Mouse (Mus musculus): Measurements from ENCODE around the gene Qpct.
"Not testable (repeated sequence)": the region's sequence is repeated elsewhere in the genome, so short reads cannot be mapped to it uniquely, and the experiment has no call there.

Qpct gene

DNA sequence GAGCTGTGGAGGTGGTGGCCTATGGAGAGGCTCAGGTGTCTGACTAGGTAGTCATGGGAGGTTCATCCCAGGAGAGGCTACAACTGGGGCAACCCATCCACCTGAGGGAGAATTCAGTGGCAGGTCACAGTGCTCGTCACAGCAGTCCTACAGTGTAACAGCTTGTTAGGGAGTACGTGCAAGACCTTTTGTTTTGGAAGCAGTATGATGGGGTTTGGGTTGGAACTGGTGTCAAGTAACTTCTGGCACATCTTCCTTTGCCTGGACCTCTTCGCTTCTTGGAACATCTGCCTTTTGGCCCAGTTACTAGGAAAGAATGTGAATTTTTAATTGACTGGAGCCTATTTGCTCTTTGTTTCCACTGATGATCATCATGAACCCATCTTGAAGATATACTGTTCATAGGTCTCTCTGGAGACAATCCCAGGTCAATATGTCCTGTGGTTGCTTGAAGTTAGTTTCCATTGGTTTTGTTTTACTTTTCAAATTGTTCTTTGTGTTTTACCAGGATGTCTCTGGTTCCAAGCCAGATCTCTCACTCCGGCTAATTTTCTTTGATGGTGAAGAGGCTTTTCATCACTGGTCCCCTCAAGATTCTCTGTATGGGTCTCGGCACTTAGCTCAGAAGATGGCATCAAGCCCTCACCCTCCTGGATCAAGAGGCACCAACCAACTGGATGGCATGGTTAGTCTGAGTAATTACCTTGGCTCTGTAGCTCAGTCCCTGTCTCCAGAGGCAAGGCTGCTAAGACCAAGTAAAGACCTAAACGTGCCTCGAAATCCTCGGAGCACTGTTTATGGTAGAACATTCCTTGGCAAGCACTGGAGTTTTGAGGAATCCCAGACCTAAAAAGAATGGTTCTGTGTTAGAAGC is 25.5 kb downstream of the Qpct start:
- no peak for DNase-seq

DNA sequence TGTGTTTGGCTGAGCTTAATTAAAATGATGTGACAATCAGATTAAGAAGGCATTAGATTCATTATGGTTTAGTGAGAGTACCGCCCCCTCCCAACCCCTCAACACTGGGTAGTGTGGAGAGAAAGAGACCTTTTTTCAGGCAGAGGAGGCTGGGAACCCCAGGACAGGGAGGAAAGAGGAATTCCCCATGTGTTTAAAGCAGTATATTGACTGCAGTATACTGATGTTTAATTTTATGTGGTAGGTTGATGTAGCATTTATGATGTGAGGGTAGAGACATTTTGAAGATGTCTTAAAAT is 26.1 kb downstream of the Qpct start:
- no peak for DNase-seq

DNA sequence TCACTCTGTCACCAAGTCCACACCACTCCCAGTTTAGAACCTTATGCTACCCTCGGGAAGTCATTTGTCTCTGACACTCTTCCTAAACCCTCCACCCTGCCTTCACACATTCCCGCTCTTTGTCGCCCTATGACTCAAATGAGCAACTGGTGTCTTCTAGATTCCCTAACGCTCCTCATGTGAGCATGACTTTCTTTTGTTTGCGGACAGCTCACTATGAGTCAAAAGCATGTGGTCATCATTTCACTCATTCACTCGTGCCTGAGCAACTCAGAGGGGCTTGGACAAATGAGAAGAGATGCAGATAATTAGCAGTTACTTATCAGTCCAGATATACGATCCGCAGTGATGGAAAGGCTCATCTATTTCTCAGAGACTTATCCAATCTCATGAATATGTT is 26.5 kb downstream of the Qpct start:
- no peak for DNase-seq

DNA sequence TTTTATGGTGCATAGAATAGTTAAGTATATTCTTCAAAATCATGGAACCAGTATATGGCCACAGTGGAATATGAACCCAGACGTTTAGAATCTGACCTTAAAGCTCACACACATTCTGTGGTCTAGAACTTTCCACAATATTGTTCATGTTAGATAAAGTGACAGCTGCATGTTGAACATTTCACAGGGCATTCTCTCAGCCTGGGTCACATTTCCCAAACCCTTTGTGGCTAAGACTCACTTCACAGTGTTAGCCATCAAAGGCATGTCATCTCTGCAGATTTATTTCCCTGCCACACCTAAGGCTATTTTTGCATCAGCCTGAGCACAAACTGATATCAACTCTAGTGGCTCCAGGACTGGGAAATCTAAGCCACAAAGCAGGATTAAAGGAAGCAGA is 40.0 kb downstream of the Qpct start:
- DNase-seq, result no peak

DNA sequence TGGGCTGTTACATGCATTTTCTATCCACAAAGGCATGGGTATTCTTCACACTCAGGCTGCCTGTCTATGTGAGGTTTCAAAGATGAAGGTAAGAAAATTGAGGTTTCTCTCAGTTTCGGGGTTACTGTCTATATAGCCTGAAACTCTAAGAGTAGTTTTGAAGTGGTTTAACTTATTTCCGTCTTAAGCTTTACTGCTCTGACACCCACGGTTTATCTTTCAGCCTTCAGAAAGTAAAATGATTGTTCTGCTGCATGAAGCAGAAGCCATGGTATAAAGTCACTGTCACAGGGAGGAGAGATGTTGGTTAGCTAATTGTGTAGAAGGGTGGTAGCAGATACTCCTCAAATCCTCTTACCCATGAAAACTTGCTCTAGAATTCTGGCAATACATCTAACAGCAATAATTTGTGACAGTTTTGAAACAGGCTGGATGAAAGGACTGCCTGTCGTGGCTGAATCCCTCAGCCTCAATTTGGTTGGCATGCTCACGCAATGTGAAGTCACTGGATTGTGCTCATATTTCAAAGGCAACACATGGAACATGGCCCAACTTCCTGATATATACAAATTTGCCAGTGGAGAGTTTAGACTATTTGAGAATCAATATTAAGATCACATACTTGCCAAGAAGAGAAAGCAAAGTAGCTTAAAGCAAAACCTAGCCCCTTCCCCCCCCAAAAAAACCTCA is 41.7 kb downstream of the Qpct start:
- no peak for DNase-seq

DNA sequence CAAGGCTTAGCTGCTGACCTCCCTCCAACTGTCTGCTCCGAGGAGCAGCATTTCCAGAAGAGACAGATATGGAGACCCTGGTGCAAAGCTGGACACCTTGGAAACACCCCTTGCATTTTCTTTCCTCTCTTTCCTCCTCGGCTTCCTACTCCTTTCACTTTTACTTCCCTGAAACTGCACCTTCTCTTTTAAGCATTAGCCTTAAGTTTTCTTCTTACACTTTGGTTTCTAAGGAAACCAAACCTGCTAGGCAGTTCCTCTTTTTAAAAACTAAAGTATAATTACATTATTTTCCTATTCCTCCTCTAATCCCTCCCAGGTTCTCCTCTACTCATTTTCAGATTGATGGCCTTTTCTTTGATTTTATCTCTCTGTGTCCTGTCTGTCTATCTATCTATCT is 43.9 kb downstream of the Qpct start:
- DNase-seq, result no peak

DNA sequence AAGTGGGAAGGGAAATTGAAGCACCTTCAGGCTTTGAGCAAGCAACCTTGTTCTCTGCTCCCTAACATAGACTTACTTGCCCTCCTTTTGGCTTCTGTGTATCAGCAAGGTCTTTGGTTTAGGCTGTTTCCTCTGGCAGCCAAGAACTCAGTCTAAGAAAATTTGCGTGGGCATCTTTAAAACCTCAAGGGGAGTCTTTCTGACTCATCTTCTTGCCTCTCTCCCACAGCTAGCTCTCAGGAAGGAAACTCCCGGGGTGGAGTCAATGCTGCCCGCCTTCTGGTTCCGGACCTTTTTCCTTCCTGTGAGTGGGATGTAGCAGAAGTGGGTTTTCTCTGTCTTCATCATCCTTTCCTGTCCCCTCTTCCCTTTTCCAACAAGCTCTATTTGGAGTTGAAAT is 48.2 kb downstream of the Qpct start:
- DNase-seq, result peak; percentile 16 to 43

DNA sequence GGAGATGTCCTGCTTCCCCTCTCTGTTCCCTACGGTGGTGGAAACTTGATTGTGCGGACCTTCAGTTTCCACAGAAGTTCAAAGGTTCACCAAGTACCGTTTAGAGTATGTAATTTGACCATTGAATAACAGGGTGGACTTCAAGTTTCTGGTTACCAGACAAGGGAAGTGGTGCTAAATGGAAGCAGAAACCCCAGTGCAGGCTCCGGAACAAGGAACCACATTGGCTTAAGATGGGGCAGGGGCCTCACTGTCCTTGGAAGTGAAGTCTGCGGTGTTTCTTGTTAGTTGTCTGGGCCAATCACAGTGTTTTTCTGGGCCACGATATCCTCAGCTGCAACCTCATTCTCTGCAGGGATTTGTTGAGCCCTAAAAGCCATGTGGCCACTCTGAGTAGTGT is 56.5 kb downstream of the Qpct start:
- DNase-seq, result no peak

DNA sequence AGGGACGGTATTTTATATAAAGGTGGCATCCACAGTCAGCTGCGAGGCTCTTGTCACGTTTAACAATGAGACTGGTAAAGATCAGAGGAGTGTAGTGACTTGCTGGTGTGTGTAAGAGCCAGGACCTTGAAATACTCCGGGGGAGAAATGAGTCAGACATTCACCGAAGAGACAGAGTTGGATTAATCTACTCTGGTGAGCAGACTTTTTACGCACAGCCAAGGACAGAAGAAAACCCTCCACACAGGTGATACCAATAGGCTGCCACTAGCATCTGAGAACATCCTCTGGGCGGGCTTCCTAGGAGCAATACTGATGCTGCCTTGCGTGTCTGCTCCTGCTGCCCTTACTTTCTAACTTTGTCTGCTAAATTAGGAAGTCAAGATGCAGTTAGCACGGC is 57.9 kb downstream of the Qpct start:
- DNase-seq, result no peak

DNA sequence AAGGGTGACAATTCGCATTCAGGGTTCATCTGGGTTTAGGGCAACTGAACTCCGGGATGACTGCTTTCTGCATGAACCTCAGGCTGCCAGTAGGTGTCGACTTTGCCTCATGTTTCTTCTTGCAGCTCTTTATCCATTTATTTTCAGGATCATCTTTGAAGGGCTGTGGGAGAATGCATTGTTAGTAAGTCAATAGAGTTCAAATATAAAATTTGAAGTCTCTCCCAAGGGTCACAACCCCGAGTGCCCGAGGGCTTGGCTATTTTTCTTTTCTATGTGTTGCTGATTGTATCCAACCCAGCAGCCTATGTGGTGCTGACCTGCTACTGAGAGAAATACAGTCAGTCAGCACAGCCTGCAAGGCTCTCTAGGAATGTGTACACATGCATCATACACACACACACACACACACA is 59.2 kb downstream of the Qpct start:
- DNase-seq, result no peak

DNA sequence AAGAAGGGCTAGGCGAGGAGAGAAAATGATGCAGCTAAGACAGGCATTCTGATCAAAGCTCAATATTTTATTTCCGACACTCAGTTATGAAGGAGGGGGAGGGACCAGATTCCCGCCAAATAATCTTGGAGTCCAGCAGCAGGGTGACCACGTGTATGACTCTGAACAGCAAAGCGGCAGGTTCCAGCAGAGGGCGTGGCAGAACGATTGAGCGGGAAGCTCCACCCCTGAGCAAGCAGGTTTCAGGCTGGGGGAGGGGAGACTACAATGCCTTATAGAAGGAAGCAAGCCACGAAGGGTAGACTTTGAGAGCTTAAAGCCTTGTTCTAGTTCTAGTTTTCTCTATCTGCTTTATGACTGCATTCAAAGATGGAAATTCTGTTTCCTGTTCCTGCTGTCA is 63.5 kb downstream of the Qpct start:
- DNase-seq, result not testable (repeated sequence)

DNA sequence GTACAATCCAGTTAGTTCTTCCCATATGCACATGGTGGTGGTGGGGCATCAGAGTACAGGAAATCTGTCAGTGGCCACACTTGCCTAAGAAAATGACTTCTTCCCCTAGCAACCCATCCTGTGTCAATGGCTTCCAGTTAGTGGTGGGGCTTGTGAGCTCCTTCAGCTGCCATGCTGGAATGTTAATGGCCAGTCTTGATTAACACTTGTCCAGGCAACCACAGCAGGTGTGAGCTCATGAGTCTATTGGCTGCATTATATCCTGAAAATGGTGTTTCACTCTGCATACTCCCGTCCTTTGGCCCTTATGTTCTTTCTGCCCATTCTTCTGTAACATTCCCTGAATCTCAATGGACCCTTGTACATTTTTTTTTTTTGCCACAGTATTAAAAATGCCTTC is 67.4 kb downstream of the Qpct start:
- no peak for DNase-seq

DNA sequence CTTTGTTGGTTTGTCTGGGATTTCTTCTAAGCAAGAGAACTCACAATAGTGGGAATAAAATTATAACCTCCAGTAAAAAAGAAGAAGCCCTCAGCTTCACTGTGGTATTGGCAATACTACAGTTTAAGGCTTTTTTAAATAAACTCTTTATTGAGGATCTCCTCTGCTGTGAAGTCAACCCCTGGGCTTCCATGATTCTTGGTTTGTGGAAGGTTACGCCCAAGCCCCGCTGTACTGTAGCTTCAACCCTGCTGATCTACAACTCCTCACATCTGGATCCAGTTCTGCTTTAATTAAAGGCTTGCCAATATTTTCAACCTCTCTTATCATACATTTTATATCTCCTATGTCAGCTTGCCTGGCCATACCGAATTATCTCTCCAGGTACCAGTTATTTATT is 68.6 kb downstream of the Qpct start:
- no peak for DNase-seq

DNA sequence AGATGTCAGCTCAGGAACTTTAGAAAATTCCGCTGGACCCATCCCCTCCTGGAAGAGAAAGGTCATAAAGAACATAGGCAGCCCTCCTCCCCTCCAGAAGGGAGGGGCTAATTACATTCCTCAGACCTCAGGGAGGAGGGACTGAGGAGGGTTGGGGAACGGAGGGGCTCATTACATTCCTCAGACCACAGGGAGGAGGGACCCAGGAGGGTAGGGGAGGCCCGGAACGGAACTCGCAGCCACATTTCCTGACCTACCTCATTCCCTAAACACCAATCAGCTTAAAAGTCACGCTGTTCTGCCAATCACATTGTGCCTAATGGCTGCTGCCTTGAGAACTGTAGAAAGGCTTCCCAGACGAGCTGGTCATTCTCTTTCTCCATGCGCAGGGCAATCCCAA is 82.0 kb downstream of the Qpct start:
- DNase-seq, result no peak

DNA sequence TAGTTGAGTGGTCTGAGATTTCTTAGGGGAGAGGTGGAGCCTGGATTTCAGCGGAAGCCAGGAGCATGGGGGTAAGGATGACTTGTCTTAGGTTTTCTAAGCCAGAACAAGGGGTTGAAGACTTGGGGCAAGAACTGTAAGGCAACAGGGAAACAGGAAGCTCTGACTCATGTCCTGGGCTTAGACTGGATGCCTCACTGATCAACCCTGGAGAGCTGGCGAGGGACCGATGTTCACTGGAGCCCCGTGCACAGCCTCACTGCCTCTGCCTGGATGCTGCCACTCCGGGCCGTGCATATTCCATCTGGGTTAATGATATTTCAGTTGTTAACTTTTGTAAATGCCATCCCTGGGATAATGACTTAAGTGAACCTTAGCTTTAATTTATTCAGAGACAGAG is 84.1 kb downstream of the Qpct start:
- no peak for DNase-seq

DNA sequence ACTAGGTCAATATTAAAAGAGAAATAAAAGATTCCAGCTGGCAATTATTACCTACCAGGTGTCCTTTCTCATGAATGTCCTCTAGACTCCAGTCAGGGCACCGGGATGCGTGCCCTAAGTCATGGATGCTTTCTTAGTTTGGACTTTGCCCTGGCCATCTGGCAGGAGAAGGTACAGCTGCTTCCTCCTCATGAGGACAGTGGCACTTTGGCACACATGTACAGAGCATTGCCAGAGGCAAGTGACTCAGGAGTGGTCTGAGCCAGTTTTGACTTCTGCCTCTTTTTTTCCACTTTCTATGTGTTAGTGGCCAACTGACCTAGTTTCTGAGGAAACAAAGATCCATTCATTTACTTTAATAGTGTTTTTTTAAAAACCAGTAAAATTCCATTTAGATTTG is 84.7 kb downstream of the Qpct start:
- DNase-seq, result no peak

Data from thymus, adult 18-20 months (tissue).